Mouse (Mus musculus) myocyte (in vitro differentiated cells): ENCODE measurements around the gene Spint5.

ENCODE experiments used
- CEBPB ChIP-seq: IDR thresholded peaks from 2 replicates; pipeline ENCODE4 v1.6.1; 2011; ENCODE audit warnings: mild to moderate bottlenecking, moderate library complexity; ENCODE audit not compliant: poor library complexity, insufficient read depth, severe bottlenecking
- E2F4 ChIP-seq: IDR thresholded peaks from one replicate; pipeline ENCODE4 v1.6.1; 2011; ENCODE audit warnings: mild to moderate bottlenecking, control low read depth, moderate library complexity; ENCODE audit not compliant: insufficient read depth
- MAX ChIP-seq: IDR thresholded peaks from one replicate; pipeline ENCODE4 v1.6.1; 2011; ENCODE audit warnings: low read depth, mild to moderate bottlenecking, control low read depth
- POLR2A ChIP-seq: IDR thresholded peaks from one replicate; pipeline ENCODE4 v1.6.1; 2011; ENCODE audit warnings: low read depth, mild to moderate bottlenecking, control low read depth, moderate library complexity; ENCODE audit not compliant: insufficient read length
- TCF12 ChIP-seq: IDR thresholded peaks from one replicate; pipeline ENCODE4 v1.6.1; 2011; ENCODE audit warnings: mild to moderate bottlenecking, control low read depth; ENCODE audit not compliant: poor library complexity, insufficient read depth, severe bottlenecking
- TCF3 ChIP-seq: IDR thresholded peaks from one replicate; pipeline ENCODE4 v1.6.1; 2011; ENCODE audit warnings: low read depth, control low read depth; ENCODE audit not compliant: insufficient read length
- USF1 ChIP-seq: IDR thresholded peaks from one replicate; pipeline ENCODE4 v1.6.1; 2011; ENCODE audit warnings: low read depth, mild to moderate bottlenecking, control low read depth, moderate library complexity

DNA sequence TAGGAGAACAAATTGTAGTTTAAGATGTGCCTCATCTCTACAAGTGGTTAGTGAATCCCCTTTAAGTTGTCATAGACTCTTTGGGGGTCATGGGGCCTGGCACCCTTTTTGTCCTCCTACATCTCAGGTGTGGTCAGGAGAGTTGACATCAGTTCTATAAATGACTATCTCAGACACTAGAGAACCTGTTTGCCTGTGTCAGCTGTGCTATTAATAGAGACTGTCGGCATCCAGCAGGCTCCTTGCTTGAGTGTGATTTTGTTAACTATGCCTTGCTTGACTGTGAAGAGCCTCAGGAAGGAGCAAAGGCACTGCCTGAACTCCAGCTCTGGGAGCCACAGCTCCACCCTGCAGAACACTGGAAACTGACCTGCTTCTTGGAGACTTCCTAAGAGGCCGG, 39.7 kb downstream of the Spint5 start:
- TF ChIP-seq TCF3, result no peak
- no peak for TF ChIP-seq POLR2A
- TF ChIP-seq E2F4, result no peak
- TF ChIP-seq MAX, result no peak
- no peak for TF ChIP-seq TCF12
- TF ChIP-seq USF1, result no peak
- TF ChIP-seq CEBPB, result no peak
